Mouse (Mus musculus) brain, embryonic 18.5 days (tissue): ENCODE data around the gene Spdya.
"Not testable (repeated sequence)": the region's sequence is repeated elsewhere in the genome, so short reads cannot be mapped to it uniquely, and the experiment has no call there.

ENCODE experiments used
- DNase-seq: peaks from one replicate; pipeline ENCODE4 v3.0.0-alpha.2; 2012; ENCODE audit warnings: low read depth, low spot score

The Spdya gene

DNA sequence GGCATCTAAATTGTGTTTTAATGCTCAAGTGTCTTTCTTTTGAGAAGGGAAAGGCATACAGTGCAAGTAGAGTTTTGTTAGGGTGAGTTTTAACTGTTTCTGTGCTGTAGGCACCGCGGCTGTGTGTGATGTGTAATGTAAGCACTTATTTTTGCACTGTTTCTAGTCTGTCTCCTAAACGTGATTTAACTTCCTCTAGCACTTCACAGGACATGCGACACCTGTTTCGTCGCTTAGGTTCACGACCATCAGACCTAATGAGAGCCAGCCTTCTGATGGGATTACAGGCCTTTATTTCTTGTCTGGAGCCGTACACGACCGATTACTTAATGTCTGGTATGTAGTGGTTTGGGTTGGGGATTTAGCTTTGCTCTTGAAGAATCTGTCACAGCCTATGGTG is 79.9 kb downstream of the Spdya start:
- DNase-seq, result no peak

DNA sequence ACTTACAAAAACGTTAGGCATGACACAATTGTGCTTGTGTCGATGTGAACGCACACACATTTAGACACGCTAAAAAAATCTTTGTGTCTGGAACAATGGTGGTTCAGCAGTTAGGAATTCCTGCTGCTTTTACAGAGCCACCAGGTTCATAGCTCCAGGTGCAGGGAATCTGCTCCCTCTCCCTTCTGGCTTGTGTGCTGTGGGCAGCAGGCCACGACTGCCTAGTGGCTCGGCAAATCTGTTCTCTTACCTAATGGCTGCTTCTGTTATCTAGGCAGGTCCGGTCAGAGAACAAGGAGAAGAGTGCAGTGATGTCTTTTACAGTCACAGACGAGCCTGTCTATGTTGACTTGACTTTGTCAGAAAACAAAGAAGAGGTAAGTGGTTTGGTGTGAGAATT is 81.5 kb downstream of the Spdya start:
- DNase-seq, result no peak

- no peak for DNase-seq
Measured at GRCm38 (mm10) chr17:71636786-71637185, 84.9 kb downstream of the Spdya start.

DNA sequence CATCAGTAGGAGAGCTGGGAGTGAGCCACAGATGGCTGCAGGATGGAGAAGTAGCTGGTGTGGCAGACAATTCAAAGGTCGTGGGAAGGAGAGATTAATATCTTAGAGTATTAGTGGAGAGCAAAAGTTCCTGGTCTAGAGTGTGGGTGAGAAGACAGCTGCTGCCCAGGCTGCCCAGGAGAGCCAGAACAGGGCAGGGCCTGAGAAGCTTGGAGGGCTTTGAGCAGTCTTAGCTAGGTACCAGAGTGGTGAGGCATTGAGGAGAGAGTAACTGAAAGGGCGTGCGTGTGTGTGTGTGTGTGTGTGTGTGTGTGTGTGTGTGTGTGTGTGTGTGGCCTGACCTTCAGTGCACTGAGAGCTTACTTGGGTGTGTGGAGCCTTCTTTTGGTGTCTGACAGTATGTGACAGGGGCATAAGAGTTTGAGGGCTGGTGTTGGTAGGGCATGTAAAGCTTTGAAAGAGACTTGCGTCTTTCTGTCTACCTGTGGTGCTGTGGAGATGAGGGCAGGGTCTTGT is 85.9 kb downstream of the Spdya start:
- no peak for DNase-seq

DNA sequence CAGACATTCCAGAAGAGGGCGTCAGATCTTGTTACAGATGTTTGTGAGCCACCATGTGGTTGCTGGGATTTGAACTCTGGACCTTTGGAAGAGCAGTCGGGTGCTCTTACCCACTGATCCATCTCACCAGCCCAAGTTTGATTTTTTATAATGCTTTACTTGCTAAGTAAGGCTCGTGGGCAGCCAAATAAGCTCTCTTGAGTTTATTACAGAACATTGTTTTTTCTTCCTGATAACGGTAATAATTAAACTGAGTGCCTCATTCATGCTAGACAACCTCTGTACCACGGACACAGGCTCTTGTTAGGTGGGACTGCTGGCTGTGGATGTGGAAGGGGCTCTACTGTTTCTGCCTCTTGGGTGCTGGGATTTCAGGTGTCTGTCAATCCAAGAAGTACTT is 87.2 kb downstream of the Spdya start:
- DNase-seq, result not testable (repeated sequence)
